26 mouse cellular contexts compared by ENCODE assay signal in genomic region chr12:76310633-76311032, GRCm38 (mm10). TPM values are rescaled to one million over a fixed set of nuclear protein-coding genes. Genes with fewer than 3 reads are reported as not detected.
A peak's percentile ranks its signal among the peaks of the same experiment; 100 is the strongest.
DNase-seq lines count a peak whose midpoint lies in the region; ATAC-seq lines count a peak whose summit lies in the region.
"Had no signal": no experiment of that assay in that cellular context is flagged by ENCODE, and none has a peak within 500 bp of the region (broad histone marks: within the 10 kb centered on the region; RNA-seq: fewer than 3 reads in every experiment).

No protein-coding gene starts in this region.

- H3K27ac ChIP-seq in hindbrain, embryonic 10.5 days, result peak overlapping the region; percentile 53; the same call in 1 of the 2 replicates
- no peak overlapping the region for H3K27ac ChIP-seq in hindbrain, embryonic 16.5 days (ENCODE audit: low read depth, low read length)
- H3K27ac ChIP-seq in lung, embryonic 16.5 days (ENCODE audit: low read length), result 0 out of 2 replicates have a peak overlapping the region, but pooled peaks have one; percentile 15
- H3K27ac ChIP-seq in liver, embryonic 16.5 days (ENCODE audit: low read length), result peak overlapping the region; percentile 36; the same call in 1 of the 2 replicates
- H3K27ac ChIP-seq: embryonic facial prominence, embryonic 15.5 days; hindbrain, embryonic 14.5 days; midbrain, embryonic 15.5 days; neural tube, embryonic 13.5 days had no signal

- H3K4me3 ChIP-seq in hindbrain, embryonic 10.5 days, result no peak overlapping the region
- no peak overlapping the region for H3K4me3 ChIP-seq in hindbrain, embryonic 16.5 days (ENCODE audit: low read length)
- no peak overlapping the region for H3K4me3 ChIP-seq in lung, embryonic 16.5 days (ENCODE audit: low read length)
- H3K4me3 ChIP-seq in liver, embryonic 16.5 days (ENCODE audit: low read depth, low read length), result no peak overlapping the region
- H3K4me3 ChIP-seq: embryonic facial prominence, embryonic 15.5 days; heart, embryonic 12.5 days; limb, embryonic 13.5 days; liver, embryonic 15.5 days; midbrain, embryonic 15.5 days; neural tube, embryonic 13.5 days had no signal

- ATAC-seq in hindbrain, embryonic 16.5 days, result no peak
- ATAC-seq in lung, embryonic 16.5 days (ENCODE audit: low read depth), result no peak
- no peak for ATAC-seq in liver, embryonic 16.5 days (ENCODE audit: low read depth)
- ATAC-seq: activated CD4-positive, CD25-positive, alpha-beta regulatory T cell, adult 4 months; forebrain, embryonic 16.5 days; midbrain, embryonic 15.5 days had no signal

- H3K4me2 ChIP-seq in hindbrain, embryonic 16.5 days (ENCODE audit: low read length), result no peak overlapping the region
- H3K4me2 ChIP-seq in lung, embryonic 16.5 days (ENCODE audit: low read depth, low read length), result no peak overlapping the region
- H3K4me2 ChIP-seq in liver, embryonic 16.5 days (ENCODE audit: low read depth, low read length), result no peak overlapping the region
- H3K4me2 ChIP-seq: embryonic facial prominence, embryonic 15.5 days; heart, embryonic 12.5 days; hindbrain, embryonic 14.5 days; limb, embryonic 13.5 days; liver, embryonic 15.5 days; midbrain, embryonic 15.5 days; neural tube, embryonic 13.5 days had no signal

- H3K4me1 ChIP-seq in hindbrain, embryonic 10.5 days (replicated peaks), result peaks cover 21% of the 10 kb centered on the region
- no peaks in the 10 kb centered on the region; the same call in 1 of the 2 replicates for H3K4me1 ChIP-seq in hindbrain, embryonic 16.5 days (ENCODE audit: control insufficient read depth, insufficient read depth, low read depth, low read length)
- H3K4me1 ChIP-seq in lung, embryonic 16.5 days (replicated peaks; ENCODE audit: control insufficient read depth, insufficient read depth, low read length), result peaks cover 25% of the 10 kb centered on the region
- H3K4me1 ChIP-seq in liver, embryonic 16.5 days (ENCODE audit: control insufficient read depth, low read depth, low read length), result peaks cover 11% of the 10 kb centered on the region

- WGBS in hindbrain, embryonic 10.5 days, result 77% methylated on average over 6 of the region's 6 CpGs
- WGBS in hindbrain, embryonic 16.5 days, result 81% methylated on average over 6 of the region's 6 CpGs
- 61% methylated on average over 6 of the region's 6 CpGs for WGBS in lung, embryonic 16.5 days
- WGBS in liver, embryonic 16.5 days (ENCODE audit: insufficient replicate concordance), result 71% methylated on average over 6 of the region's 6 CpGs

- intact Hi-C loops in gastrocnemius, postnatal 36 days (cut with DNase I), result no loop called here

- H3K27me3 ChIP-seq in hindbrain, embryonic 10.5 days (ENCODE audit: insufficient read depth, poor library complexity, severe bottlenecking), result no peaks in the 10 kb centered on the region
- H3K27me3 ChIP-seq in hindbrain, embryonic 16.5 days (replicated peaks; ENCODE audit: control insufficient read depth, insufficient read depth, low read length), result no peaks in the 10 kb centered on the region
- H3K27me3 ChIP-seq in lung, embryonic 16.5 days (ENCODE audit: control insufficient read depth, insufficient read depth, low read depth, low read length), result no peaks in the 10 kb centered on the region
- H3K27me3 ChIP-seq in liver, embryonic 16.5 days (ENCODE audit: control insufficient read depth, insufficient read depth, low read depth, low read length), result no peaks in the 10 kb centered on the region
- H3K27me3 ChIP-seq: embryonic facial prominence, embryonic 15.5 days; heart, embryonic 12.5 days; limb, embryonic 13.5 days; liver, embryonic 15.5 days; midbrain, embryonic 15.5 days; neural tube, embryonic 13.5 days had no signal

- peak; percentile 35 for DNase-seq in embryo, embryonic 10 days (ENCODE audit: low spot score)
- no peak for DNase-seq in embryo, embryonic 11 days
- DNase-seq in hindbrain, embryonic 10.5 days (ENCODE audit: low spot score), result peak; percentile 13
- no peak for DNase-seq in lung, adult 18-20 months
- no peak for DNase-seq in gastrocnemius, postnatal 36 days
- DNase-seq: adrenal gland, adult 8-10 months; cerebellum, adult 8-10 months; cerebellum, postnatal 36 days; gastrocnemius, postnatal 10 days; heart, postnatal 14 days; kidney, postnatal 36 days; retina, postnatal 1 day; right cerebral cortex, postnatal 25 days; thymus, postnatal 14 days had no signal

- H3K9me3 ChIP-seq in hindbrain, embryonic 10.5 days, result no peaks in the 10 kb centered on the region
- no peaks in the 10 kb centered on the region for H3K9me3 ChIP-seq in hindbrain, embryonic 16.5 days (ENCODE audit: control insufficient read depth, low read length)
- no peaks in the 10 kb centered on the region for H3K9me3 ChIP-seq in lung, embryonic 16.5 days (ENCODE audit: control insufficient read depth, low read length)
- H3K9me3 ChIP-seq in liver, embryonic 16.5 days (replicated peaks; ENCODE audit: control insufficient read depth, low read length), result no peaks in the 10 kb centered on the region
- H3K9me3 ChIP-seq: embryonic facial prominence, embryonic 15.5 days; heart, embryonic 12.5 days; limb, embryonic 13.5 days; liver, embryonic 15.5 days; midbrain, embryonic 15.5 days; neural tube, embryonic 13.5 days had no signal

- no peak overlapping the region for H3K9ac ChIP-seq in hindbrain, embryonic 16.5 days (ENCODE audit: low read depth, low read length)
- H3K9ac ChIP-seq in lung, embryonic 16.5 days (ENCODE audit: low read length), result no peak overlapping the region
- H3K9ac ChIP-seq in liver, embryonic 16.5 days (ENCODE audit: low read depth, low read length), result no peak overlapping the region
- H3K9ac ChIP-seq: embryonic facial prominence, embryonic 15.5 days; heart, embryonic 12.5 days; hindbrain, embryonic 14.5 days; limb, embryonic 13.5 days; liver, embryonic 15.5 days; midbrain, embryonic 15.5 days; neural tube, embryonic 13.5 days had no signal

- H3K36me3 ChIP-seq in hindbrain, embryonic 10.5 days, result peaks cover 88% of the 10 kb centered on the region
- H3K36me3 ChIP-seq in hindbrain, embryonic 16.5 days (ENCODE audit: control insufficient read depth, insufficient read depth, low read length), result peaks cover 3% of the 10 kb centered on the region; the same call in 1 of the 2 replicates
- peaks cover 13% of the 10 kb centered on the region for H3K36me3 ChIP-seq in lung, embryonic 16.5 days (ENCODE audit: control insufficient read depth, insufficient read depth, low read length)
- H3K36me3 ChIP-seq in liver, embryonic 16.5 days (ENCODE audit: control insufficient read depth, insufficient read depth), result peaks cover 7% of the 10 kb centered on the region

RNA-seq across cellular contexts. Expression of gene Akap5, which starts 14.1 kb away (rescaled TPM):
- polyA plus RNA-seq in hindbrain, embryonic 10.5 days (2016; fragmentation: Nextera tagmentation; extraction: Ambion mirVana), result 3.7 and 4.0 TPM in 2 replicates
- polyA plus RNA-seq in hindbrain, embryonic 16.5 days (2015; fragmentation: Nextera tagmentation; extraction: Ambion mirVana), result 12.3 and 13.8 TPM in 2 replicates
- 35.7 and 43.7 TPM in 2 replicates for polyA plus RNA-seq in lung, embryonic 16.5 days (2015; fragmentation: Nextera tagmentation; extraction: Ambion mirVana)
- 0.16 and 0.21 TPM in 2 replicates for polyA plus RNA-seq in liver, embryonic 16.5 days (2015; fragmentation: Nextera tagmentation; extraction: Ambion mirVana)
- under 1 TPM; 0.22 to 0.84 TPM for total RNA-seq in gastrocnemius, postnatal 36 days (2021)

RNA-seq across cellular contexts. Expression of gene Mthfd1, which starts 55.5 kb away (rescaled TPM):
- polyA plus RNA-seq in hindbrain, embryonic 10.5 days (2016; fragmentation: Nextera tagmentation; extraction: Ambion mirVana), result 62.5 and 85.6 TPM in 2 replicates
- polyA plus RNA-seq in hindbrain, embryonic 16.5 days (2015; fragmentation: Nextera tagmentation; extraction: Ambion mirVana), result 37.8 and 38.9 TPM in 2 replicates
- 92.9 and 93.2 TPM in 2 replicates for polyA plus RNA-seq in lung, embryonic 16.5 days (2015; fragmentation: Nextera tagmentation; extraction: Ambion mirVana)
- 100 and 102 TPM in 2 replicates for polyA plus RNA-seq in liver, embryonic 16.5 days (2015; fragmentation: Nextera tagmentation; extraction: Ambion mirVana)
- total RNA-seq in gastrocnemius, postnatal 36 days (2021), result 10 to 100 TPM; 28.8 to 34.5 TPM

RNA-seq across cellular contexts. Expression of gene Zbtb25, which starts 58.8 kb away (rescaled TPM):
- 16.5 and 17.9 TPM in 2 replicates for polyA plus RNA-seq in hindbrain, embryonic 10.5 days (2016; fragmentation: Nextera tagmentation; extraction: Ambion mirVana)
- 12.6 and 13.3 TPM in 2 replicates for polyA plus RNA-seq in hindbrain, embryonic 16.5 days (2015; fragmentation: Nextera tagmentation; extraction: Ambion mirVana)
- polyA plus RNA-seq in lung, embryonic 16.5 days (2015; fragmentation: Nextera tagmentation; extraction: Ambion mirVana), result 14.6 and 16.9 TPM in 2 replicates
- polyA plus RNA-seq in liver, embryonic 16.5 days (2015; fragmentation: Nextera tagmentation; extraction: Ambion mirVana), result 4.1 and 4.8 TPM in 2 replicates
- total RNA-seq in gastrocnemius, postnatal 36 days (2021), result 1 to 10 TPM; 5.5 to 7.1 TPM

RNA-seq across cellular contexts. Expression of gene Zbtb1, which starts 59.4 kb away (rescaled TPM):
- polyA plus RNA-seq in hindbrain, embryonic 10.5 days (2016; fragmentation: Nextera tagmentation; extraction: Ambion mirVana), result 5.6 and 7.9 TPM in 2 replicates
- polyA plus RNA-seq in hindbrain, embryonic 16.5 days (2015; fragmentation: Nextera tagmentation; extraction: Ambion mirVana), result 3.2 and 3.5 TPM in 2 replicates
- polyA plus RNA-seq in lung, embryonic 16.5 days (2015; fragmentation: Nextera tagmentation; extraction: Ambion mirVana), result 9.8 and 10.4 TPM in 2 replicates
- polyA plus RNA-seq in liver, embryonic 16.5 days (2015; fragmentation: Nextera tagmentation; extraction: Ambion mirVana), result 2.9 and 3.4 TPM in 2 replicates
- 1 to 10 TPM; 3.0 to 4.0 TPM for total RNA-seq in gastrocnemius, postnatal 36 days (2021)

Comparison
In these comparisons a context has a peak if more than half of its experiments do, and no peak if none do; other contexts are left out.
1. DNase-seq: peak in embryo, embryonic 10 days (single experiment) and hindbrain, embryonic 10.5 days (single experiment); none in embryo, embryonic 11 days (single experiment), lung, adult 18-20 months (0 of 2) and gastrocnemius, postnatal 36 days (0 of 2).